Mouse (Mus musculus) intestine, postnatal 0 days (tissue): ENCODE data around the gene Ankrd44. TPM values are rescaled to one million over a fixed set of nuclear protein-coding genes. Genes with fewer than 3 reads are reported as not detected.
A peak's percentile ranks its signal among the peaks of the same experiment; 100 is the strongest.

Source experiments
- ATAC-seq: fragments of 200-750 bp; cut with Nextera tagmentation; 2 replicates; pipeline ENCODE4 v1.8.0; 2017; ENCODE audit warnings: mild to moderate bottlenecking, moderate TSS enrichment, moderate library complexity
- H3K27ac ChIP-seq: fragments of 300-500 bp; sonication (generic); 2 replicates; pipeline ENCODE4 v1.5.1; 2014; ENCODE audit warnings: mild to moderate bottlenecking, low read depth, low read length, moderate library complexity
- H3K27me3 ChIP-seq: fragments of 300-500 bp; sonication (generic); replicated peaks from 2 replicates; pipeline ENCODE4 v1.6.1; 2014; ENCODE audit warnings: low read length, mixed read lengths; ENCODE audit not compliant: control insufficient read depth, insufficient read depth
- H3K36me3 ChIP-seq: fragments of 300-500 bp; sonication (generic); 2 replicates; pipeline ENCODE4 v1.6.1; 2014; ENCODE audit warnings: mild to moderate bottlenecking, moderate library complexity; ENCODE audit not compliant: control insufficient read depth, insufficient read depth
- H3K4me1 ChIP-seq: fragments of 300-500 bp; sonication (generic); replicated peaks from 2 replicates; pipeline ENCODE4 v1.6.1; 2014; ENCODE audit warnings: antibody characterized with exemption, low read length, mixed read lengths; ENCODE audit not compliant: control insufficient read depth, insufficient read depth
- H3K4me2 ChIP-seq: fragments of 300-500 bp; sonication (generic); replicated peaks from 2 replicates; pipeline ENCODE4 v1.6.1; 2014; ENCODE audit warnings: low read depth, mild to moderate bottlenecking, moderate library complexity
- H3K4me3 ChIP-seq: fragments of 300-500 bp; sonication (generic); 2 replicates; pipeline ENCODE4 v1.5.1; 2014; ENCODE audit warnings: low read depth, low read length
- H3K9ac ChIP-seq: fragments of 300-500 bp; sonication (generic); 2 replicates; pipeline ENCODE4 v1.6.1; 2014; ENCODE audit warnings: mild to moderate bottlenecking, low read depth, low read length
- H3K9me3 ChIP-seq: fragments of 300-500 bp; sonication (generic); 2 replicates; pipeline ENCODE4 v1.6.1; 2016; ENCODE audit warnings: mixed run types; ENCODE audit not compliant: control insufficient read depth
- CTCF ChIP-seq: sonication (generic); IDR thresholded peaks from 2 replicates; pipeline ENCODE4 v1.5.1; 2016; ENCODE audit warnings: low read depth, mild to moderate bottlenecking, control low read depth, antibody characterized with exemption, moderate library complexity
- WGBS: fragments of 180-500 bp; shearing (Covaris S2); extraction: QIAGEN DNeasy Blood & Tissue Kit; methylation state at CpG from one replicate; pipeline ENCODE4 v1.1.7; 2014; 5-methylcytosine and 5-hydroxymethylcytosine counted together
- polyA plus RNA-seq: library from polyadenylated mRNA; unstranded; fragments of >200 nt; fragmentation: Nextera tagmentation; extraction: Ambion mirVana; gene quantifications from 2 replicates; pipeline ENCODE4 v1.2.1, GENCODE M21; 2015

Ankrd44 gene
- polyA plus RNA-seq, 1 experiment from 2014 or later, result 5.5 TPM

DNA sequence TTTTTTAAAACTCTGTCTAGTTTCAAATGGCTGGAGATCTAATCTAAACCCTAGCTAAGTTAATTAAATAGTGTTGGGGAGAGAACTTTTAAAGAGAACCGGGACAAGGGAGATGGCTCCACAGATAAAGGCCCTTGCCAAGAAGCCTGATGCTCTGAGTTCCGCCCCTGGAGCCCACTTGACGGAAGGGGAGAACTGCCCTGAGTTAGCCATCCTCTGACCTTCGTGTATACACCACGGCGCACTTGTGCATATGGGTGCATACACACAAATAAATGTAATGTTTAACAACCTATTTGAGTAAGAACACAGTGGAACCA, 87.7 kb downstream of the Ankrd44 start:
- Histone ChIP-seq H3K4me2 (no peak overlapping the region), H3K4me3 (no peak overlapping the region), H3K36me3 (no peaks in the 10 kb centered on the region), H3K9ac (no peak overlapping the region), H3K9me3 (no peaks in the 10 kb centered on the region), H3K27ac (no peak overlapping the region), H3K27me3 (no peaks in the 10 kb centered on the region), H3K4me1 (no peaks in the 10 kb centered on the region)
- WGBS, result 64% methylated on average over 6 of the region's 6 CpGs
- no peak for ATAC-seq
- no peak for TF ChIP-seq CTCF

DNA sequence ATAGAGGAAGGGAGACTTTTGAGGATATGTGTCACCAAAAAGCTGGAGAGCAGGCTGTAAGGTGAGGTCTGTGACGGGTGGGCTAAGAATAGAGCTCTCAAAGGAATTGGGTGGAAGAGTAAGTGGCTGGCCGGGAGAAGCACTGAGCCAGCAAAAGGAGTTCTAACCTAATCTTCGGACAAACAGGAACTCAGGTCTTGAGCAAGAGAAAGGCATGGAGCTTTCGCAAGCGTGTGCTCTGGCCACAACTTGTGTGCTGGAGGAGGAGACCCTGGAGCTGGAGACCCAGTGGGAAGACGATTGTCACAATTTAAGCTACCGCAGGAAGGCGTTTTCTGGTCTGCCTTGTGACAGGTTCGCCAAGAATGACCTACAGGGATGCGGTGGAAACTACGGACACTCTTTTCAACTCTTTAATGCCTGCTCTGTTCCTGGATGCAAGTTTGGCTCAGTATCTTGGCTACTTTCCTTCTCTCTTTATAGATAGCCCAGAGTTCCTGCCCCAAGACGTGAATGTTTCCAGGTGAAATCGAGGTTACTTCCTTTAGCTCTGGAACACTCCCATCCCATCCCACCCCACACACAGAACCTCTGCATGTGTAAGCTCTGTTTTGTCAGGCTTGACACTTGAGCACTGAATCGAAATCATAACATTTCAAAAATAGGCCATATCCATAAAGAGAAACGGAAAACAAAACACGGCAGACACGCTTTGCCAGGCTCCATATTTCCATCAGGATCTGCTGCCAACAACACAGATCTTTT, 88.3 kb downstream of the Ankrd44 start:
- TF ChIP-seq CTCF, result no peak
- H3K9ac ChIP-seq, result no peak overlapping the region
- no peaks in the 10 kb centered on the region for H3K4me1 ChIP-seq
- no peaks in the 10 kb centered on the region for H3K9me3 ChIP-seq
- no peak overlapping the region for H3K27ac ChIP-seq
- H3K4me2 ChIP-seq, result no peak overlapping the region
- H3K4me3 ChIP-seq, result no peak overlapping the region
- H3K36me3 ChIP-seq, result no peaks in the 10 kb centered on the region
- no peaks in the 10 kb centered on the region for H3K27me3 ChIP-seq
- no peak for ATAC-seq
- 75% methylated on average over 17 of the region's 17 CpGs for WGBS

DNA sequence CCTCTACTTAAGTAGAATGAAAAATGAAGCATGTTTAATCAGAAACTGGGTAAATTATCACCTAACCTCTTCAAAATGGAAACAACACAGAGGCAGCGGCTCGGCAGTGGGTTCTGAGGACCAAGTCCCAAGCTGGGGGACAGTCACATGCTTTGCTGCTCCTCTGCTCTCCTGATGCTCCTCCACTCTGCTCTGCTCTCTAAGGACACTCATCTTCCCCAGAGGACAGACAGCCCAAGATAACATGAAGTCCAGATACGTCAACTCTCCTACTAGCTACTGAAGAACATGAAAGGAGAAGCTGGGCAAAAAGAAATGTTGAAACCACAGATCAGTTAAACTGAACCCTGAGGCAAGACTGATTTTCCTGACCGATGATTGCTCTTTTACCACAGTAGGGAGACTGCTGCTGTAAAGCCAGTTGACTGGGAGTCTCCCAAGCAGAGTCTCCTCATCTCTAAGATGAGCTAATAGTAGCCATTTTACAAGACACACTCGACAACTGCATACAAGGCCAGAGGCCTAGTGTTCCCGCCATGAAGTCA, 90.5 kb downstream of the Ankrd44 start:
- Histone ChIP-seq H3K4me1 (no peaks in the 10 kb centered on the region), H3K4me2 (no peak overlapping the region), H3K9ac (no peak overlapping the region), H3K36me3 (no peaks in the 10 kb centered on the region), H3K9me3 (no peaks in the 10 kb centered on the region), H3K27ac (no peak overlapping the region), H3K4me3 (no peak overlapping the region), H3K27me3 (no peaks in the 10 kb centered on the region)
- no peak for ATAC-seq
- no peak for TF ChIP-seq CTCF
- 83% methylated on average over 6 of the region's 6 CpGs for WGBS

DNA sequence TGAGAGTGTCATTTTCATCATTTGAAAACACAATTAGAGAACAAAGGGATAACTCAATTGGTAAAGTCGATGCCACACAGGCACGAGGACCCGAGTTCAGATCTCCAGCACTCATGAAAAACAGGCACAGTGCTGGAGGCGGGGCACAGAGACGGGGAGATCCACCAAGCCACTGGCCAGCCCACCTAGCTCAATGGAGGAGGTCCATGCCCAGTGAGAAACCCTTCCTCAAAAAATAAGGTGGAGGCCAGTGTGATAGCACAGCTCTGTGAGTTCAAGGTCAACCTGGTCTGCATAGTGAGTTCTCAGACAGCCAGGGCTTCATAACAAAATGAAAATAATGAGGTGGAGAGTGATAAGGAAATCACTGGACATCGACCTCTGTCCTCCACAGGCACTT, 93.0 kb downstream of the Ankrd44 start:
- H3K4me2 ChIP-seq, result no peak overlapping the region
- H3K36me3 ChIP-seq, result no peaks in the 10 kb centered on the region
- H3K9ac ChIP-seq, result no peak overlapping the region
- no peaks in the 10 kb centered on the region for H3K9me3 ChIP-seq
- H3K27me3 ChIP-seq, result no peaks in the 10 kb centered on the region
- peak; percentile 36; the same call in 1 of the 2 replicates for ATAC-seq
- WGBS, result 74% methylated on average over 6 of the region's 6 CpGs
- TF ChIP-seq CTCF, result no peak
- H3K4me1 ChIP-seq, result no peaks in the 10 kb centered on the region
- H3K4me3 ChIP-seq, result no peak overlapping the region
- no peak overlapping the region for H3K27ac ChIP-seq

DNA sequence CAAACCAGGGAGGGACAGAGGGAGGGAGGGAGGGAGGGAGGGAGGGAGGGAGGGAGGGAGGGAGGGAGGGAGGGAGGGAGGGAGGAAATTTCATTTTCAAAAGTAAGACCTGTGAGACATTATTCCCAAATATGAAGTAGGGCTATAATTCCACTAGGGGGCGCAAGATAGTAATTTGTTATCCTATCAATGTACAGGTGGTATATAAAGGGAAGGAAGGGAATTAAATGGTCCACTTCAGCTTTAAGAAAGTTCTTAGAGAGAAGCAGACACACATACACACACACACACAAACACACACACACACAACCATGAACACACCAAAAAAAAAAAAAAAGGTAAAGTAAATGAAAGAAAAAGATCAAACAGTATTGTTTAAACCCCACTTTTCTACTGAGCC, 93.4 kb downstream of the Ankrd44 start:
- Histone ChIP-seq H3K27ac (no peak overlapping the region), H3K9me3 (no peaks in the 10 kb centered on the region), H3K36me3 (no peaks in the 10 kb centered on the region), H3K27me3 (no peaks in the 10 kb centered on the region), H3K4me1 (no peaks in the 10 kb centered on the region), H3K4me2 (no peak overlapping the region), H3K9ac (no peak overlapping the region), H3K4me3 (no peak overlapping the region)
- 0 out of 2 replicates have a peak, but pooled peaks have one; percentile 16 for ATAC-seq
- TF ChIP-seq CTCF, result peak; percentile 73
- WGBS, result 7% methylated on average over 1 of the region's 1 CpGs

GRCm38 (mm10) chr1:54830223-54830622, 96.0 kb downstream of the Ankrd44 start:
- Histone ChIP-seq H3K36me3 (no peaks in the 10 kb centered on the region), H3K9me3 (no peaks in the 10 kb centered on the region), H3K9ac (no peak overlapping the region), H3K4me3 (no peak overlapping the region), H3K27me3 (no peaks in the 10 kb centered on the region), H3K4me2 (no peak overlapping the region), H3K27ac (no peak overlapping the region), H3K4me1 (no peaks in the 10 kb centered on the region)
- WGBS, result 55% methylated on average over 6 of the region's 6 CpGs
- no peak for ATAC-seq
- no peak for TF ChIP-seq CTCF
